ENCODE assay signal across 8 mouse cellular contexts in genomic region chrX:48256468-48257007, GRCm38 (mm10). TPM values are rescaled to one million over a fixed set of nuclear protein-coding genes. Genes with fewer than 3 reads are reported as not detected.
A peak's percentile ranks its signal among the peaks of the same experiment; 100 is the strongest.
DNase-seq lines count a peak whose midpoint lies in the region; ATAC-seq lines count a peak whose summit lies in the region.

Utp14a (plus strand) TSS chrX:48256862.

- peak within 1 kb of the TSS; percentile 54 for H3K9ac ChIP-seq in hindbrain, embryonic 16.5 days (ENCODE audit: low read depth, low read length)

- peak within 1 kb of the TSS; percentile 64 for H3K4me2 ChIP-seq in hindbrain, embryonic 16.5 days (ENCODE audit: low read length)

- WGBS in hindbrain, embryonic 16.5 days: 8% methylated on average over 31 of the region's 33 CpGs
- WGBS in macrophage (ENCODE audit: missing documents): 12% methylated on average over 33 of the region's 33 CpGs

- H3K27ac ChIP-seq in hindbrain, embryonic 16.5 days (ENCODE audit: low read depth, low read length): peak within 1 kb of the TSS; percentile 80
- H3K27ac ChIP-seq in macrophage: peak within 1 kb of the TSS; percentile 67

- no peaks in the 10 kb centered on the region for H3K27me3 ChIP-seq in hindbrain, embryonic 16.5 days (replicated peaks; ENCODE audit: control insufficient read depth, insufficient read depth, low read length)

- H3K4me1 ChIP-seq in hindbrain, embryonic 16.5 days (ENCODE audit: control insufficient read depth, insufficient read depth, low read depth, low read length): no peaks in the 10 kb centered on the region; the same call in 1 of the 2 replicates

- no peaks in the 10 kb centered on the region for H3K9me3 ChIP-seq in hindbrain, embryonic 16.5 days (ENCODE audit: control insufficient read depth, low read length)

- H3K4me3 ChIP-seq in hindbrain, embryonic 16.5 days (ENCODE audit: low read length): peak within 1 kb of the TSS; percentile 55
- H3K4me3 ChIP-seq in macrophage (ENCODE audit: inconsistent target): peak within 1 kb of the TSS; percentile 65

- peaks cover 14% of the 10 kb centered on the region; the same call in 1 of the 2 replicates for H3K79me2 ChIP-seq in macrophage (ENCODE audit: inconsistent target)

- peak; percentile 99 for ATAC-seq in hindbrain, embryonic 16.5 days

- peak; percentile 71 for DNase-seq in WW6 (ENCODE audit: low read depth, low spot score)
- peak; percentile 69 to 91 for DNase-seq in cerebellum, postnatal 4 days (ENCODE audit: low spot score in 2 of 2)
- peak; percentile 93 for DNase-seq in gastrocnemius, adult 18-20 months (ENCODE audit: low spot score)
- peak; percentile 89 to 95 for DNase-seq in left cerebral cortex, adult 18-20 months (ENCODE audit: low spot score in 2 of 2)
- DNase-seq in right cerebral cortex, adult 18-20 months: peak; percentile 95
- peak; percentile 65 for DNase-seq in urinary bladder, postnatal 10 days (ENCODE audit: low spot score)

- H3K36me3 ChIP-seq in hindbrain, embryonic 16.5 days (ENCODE audit: control insufficient read depth, insufficient read depth, low read length): no peaks in the 10 kb centered on the region
- H3K36me3 ChIP-seq in macrophage (ENCODE audit: inconsistent target): 0 out of 2 replicates have a peak, but pooled peaks cover 5% of the 10 kb centered on the region

RNA-seq across cellular contexts. Expression of gene Utp14a, which starts in this region (rescaled TPM):
- total RNA-seq in gastrocnemius, adult 18-20 months (2021): 10 to 100 TPM; 12.6 to 13.6 TPM
- polyA plus RNA-seq in hindbrain, embryonic 16.5 days (2015; fragmentation: Nextera tagmentation; extraction: Ambion mirVana): 11.8 and 13.2 TPM in 2 replicates
- 10 to 100 TPM; 16.2 to 16.8 TPM for total RNA-seq in left cerebral cortex, adult 18-20 months (2021)
- 10 to 100 TPM; 18.2 to 69.9 (median 55.7) TPM for total RNA-seq in macrophage (2018; cell fraction: chromatin; rRNA removed)
- 10 to 100 TPM; 17.7 to 36.8 (median 28.4) TPM for total RNA-seq in macrophage (2018; cell fraction: cytosol; rRNA removed)
- total RNA-seq in macrophage (2018; cell fraction: nucleus; rRNA removed): 10 to 100 TPM; 19.7 to 75.5 (median 42.4) TPM
- 28.6 to 42.0 TPM (median 33.0 TPM) in 3 replicates for polyA plus RNA-seq in macrophage (2018)

Comparison
In these comparisons a context has a peak if more than half of its experiments do, and no peak if none do; other contexts are left out.
1. Peak in every context shown above with its lines: DNase-seq, ATAC-seq, H3K4me3 ChIP-seq and H3K27ac ChIP-seq.